Mouse (Mus musculus): ENCODE data around the gene Nlgn1.

- TF ChIP-seq CTCF (IDR thresholded peaks at IDR 0.05; ENCODE audit: low read depth) (no peak), EP300 (IDR thresholded peaks at IDR 0.05; ENCODE audit: low read depth) (no peak)
Observed at GRCm38 (mm10) chr3:25443657-25444056, 888.6 kb downstream of the Nlgn1 start.
